Mouse (Mus musculus): ENCODE data around the gene Alox8. TPM values are rescaled to one million over a fixed set of nuclear protein-coding genes. Genes with fewer than 3 reads are reported as not detected.

The Alox8 gene
- total and polyA plus RNA-seq, 3 experiments = 0.10 to 0.30 TPM; not detected in 1

- H3K36me3 ChIP-seq (replicated peaks in 1 of 2; ENCODE audit: control insufficient read depth in 1 of 2, insufficient read depth in 1 of 2, low read length in 1 of 2) = no peaks in the 10 kb centered on the region
- H3K4me2 ChIP-seq (ENCODE audit: insufficient read depth, low read depth, poor library complexity, severe bottlenecking) = peak overlapping the region; percentile 42
- H3K4me1 ChIP-seq (ENCODE audit: control insufficient read depth in 1 of 2, insufficient read depth in 2 of 2) = peaks cover 2 to 10% of the 10 kb centered on the region in 2 experiments; a peak in 3 of 4 replicates
- H3K9ac ChIP-seq (ENCODE audit: insufficient read depth, low read depth) = no peak overlapping the region
- peaks cover 70% of the 10 kb centered on the region for H3K27me3 ChIP-seq (replicated peaks)
- in situ Hi-C loops (cut with MboI; ENCODE audit: low pct_ligation_motif_present, low pct_unique_long_range_greater_than_20kb, low sequenced_read_pairs) = no loop called here
- TF ChIP-seq HCFC1 (IDR thresholded peaks at IDR 0.05; ENCODE audit: low read depth, low read length) (no peak), UBTF (IDR thresholded peaks at IDR 0.05; ENCODE audit: low read depth, low read length) (no peak)
- dilution Hi-C loops (cut with MboI; ENCODE audit: extremely low pct_ligation_motif_present, extremely low pct_unique_long_range_greater_than_20kb, low sequenced_read_pairs) = no loop called here
- no peak overlapping the region for H3K27ac ChIP-seq (ENCODE audit: insufficient read depth, low read depth)
- H3K79me2 ChIP-seq (replicated peaks; ENCODE audit: control insufficient read depth, extremely low read depth, insufficient read depth, poor library complexity, severe bottlenecking) = no peaks in the 10 kb centered on the region
- no peaks in the 10 kb centered on the region for H3K9me3 ChIP-seq (replicated peaks; ENCODE audit: low read length)
- peak overlapping the region in 1 of 3 experiments; percentile 10 for H3K4me3 ChIP-seq (replicated peaks in 1 of 3; ENCODE audit: low read depth in 2 of 3, low read length in 2 of 3, poor library complexity in 1 of 3)
- DNase-seq (ENCODE audit: extremely low read depth) = no peak
Measured at GRCm38 (mm10) chr11:69197194-69197593, 449 bp downstream of the Alox8 start.

GRCm38 (mm10) chr11:69196766-69197165 lies 877 bp downstream of the Alox8 start:
- no peak for TF ChIP-seq RCOR1 (conservative IDR thresholded peaks at IDR 0.05; ENCODE audit: low read depth, low read length)
- TF ChIP-seq CTCF (conservative IDR thresholded peaks at IDR 0.05 in 1 of 2, IDR thresholded peaks at IDR 0.05 in 1 of 2; ENCODE audit: low read depth in 2 of 2, low read length in 2 of 2) = peak in 1 of 2 experiments; percentile 61; a peak in 2 of 4 replicates
- no peak for TF ChIP-seq ZKSCAN1 (IDR thresholded peaks at IDR 0.05; ENCODE audit: borderline replicate concordance, low read depth, low read length)
- peak; percentile 48; the same call in 1 of the 2 replicates for TF ChIP-seq SMC3 (IDR thresholded peaks at IDR 0.05; ENCODE audit: low read depth, low read length)
- no peak for TF ChIP-seq IRF4 (IDR thresholded peaks at IDR 0.05; ENCODE audit: low read depth, low read length)
- no peak for TF ChIP-seq TBP (conservative IDR thresholded peaks at IDR 0.05; ENCODE audit: low read depth, low read length)
- TF ChIP-seq RAD21 (IDR thresholded peaks at IDR 0.05; ENCODE audit: low read depth, low read length) = peak; percentile 42
- TF ChIP-seq NRF1 (IDR thresholded peaks at IDR 0.05; ENCODE audit: low read depth, low read length) = no peak
- TF ChIP-seq HCFC1 (IDR thresholded peaks at IDR 0.05; ENCODE audit: low read depth, low read length) = no peak
- TF ChIP-seq BHLHE40 (IDR thresholded peaks at IDR 0.05; ENCODE audit: low read depth, low read length) = no peak
- Histone ChIP-seq H3K9ac (ENCODE audit: insufficient read depth, low read depth) (no peak overlapping the region), H3K9me3 (replicated peaks; ENCODE audit: low read length) (no peaks in the 10 kb centered on the region), H3K36me3 (replicated peaks in 1 of 2; ENCODE audit: control insufficient read depth in 1 of 2, insufficient read depth in 1 of 2, low read length in 1 of 2) (no peaks in the 10 kb centered on the region), H3K27me3 (replicated peaks) (peaks cover 68% of the 10 kb centered on the region), H3K4me1 (ENCODE audit: control insufficient read depth in 1 of 2, insufficient read depth in 2 of 2) (peaks cover 2 to 10% of the 10 kb centered on the region in 2 experiments; a peak in 3 of 4 replicates), H3K4me3 (replicated peaks in 1 of 3; ENCODE audit: low read depth in 2 of 3, low read length in 2 of 3, poor library complexity in 1 of 3) (peak overlapping the region in 1 of 3 experiments; percentile 10), H3K79me2 (replicated peaks; ENCODE audit: control insufficient read depth, extremely low read depth, insufficient read depth, poor library complexity, severe bottlenecking) (no peaks in the 10 kb centered on the region), H3K4me2 (ENCODE audit: insufficient read depth, low read depth, poor library complexity, severe bottlenecking) (peak overlapping the region; percentile 42), H3K27ac (ENCODE audit: insufficient read depth, low read depth) (no peak overlapping the region)
- no peak for DNase-seq (ENCODE audit: extremely low read depth)
- dilution Hi-C loops (cut with MboI; ENCODE audit: extremely low pct_ligation_motif_present, extremely low pct_unique_long_range_greater_than_20kb, low sequenced_read_pairs) (no loop called here), in situ Hi-C loops (cut with MboI; ENCODE audit: low pct_ligation_motif_present, low pct_unique_long_range_greater_than_20kb, low sequenced_read_pairs) (no loop called here)

- H3K4me2 ChIP-seq (ENCODE audit: insufficient read depth, low read depth, poor library complexity, severe bottlenecking) = no peak overlapping the region
- dilution Hi-C loops (cut with MboI; ENCODE audit: extremely low pct_ligation_motif_present, extremely low pct_unique_long_range_greater_than_20kb, low sequenced_read_pairs) (no loop called here), in situ Hi-C loops (cut with MboI; ENCODE audit: low pct_ligation_motif_present, low pct_unique_long_range_greater_than_20kb, low sequenced_read_pairs) (no loop called here)
- no peak overlapping the region for H3K4me3 ChIP-seq (replicated peaks in 1 of 3; ENCODE audit: low read depth in 2 of 3, low read length in 2 of 3, poor library complexity in 1 of 3)
- H3K27ac ChIP-seq (ENCODE audit: insufficient read depth, low read depth) = no peak overlapping the region
- H3K4me1 ChIP-seq (ENCODE audit: control insufficient read depth in 1 of 2, insufficient read depth in 2 of 2) = peaks cover 6 to 15% of the 10 kb centered on the region in 2 experiments
- H3K27me3 ChIP-seq (replicated peaks) = peaks cover 60% of the 10 kb centered on the region
- DNase-seq (ENCODE audit: extremely low read depth) = peak; percentile 44
- H3K9me3 ChIP-seq (replicated peaks; ENCODE audit: low read length) = peaks cover 2% of the 10 kb centered on the region
- no peaks in the 10 kb centered on the region for H3K79me2 ChIP-seq (replicated peaks; ENCODE audit: control insufficient read depth, extremely low read depth, insufficient read depth, poor library complexity, severe bottlenecking)
- TF ChIP-seq TCF12 (IDR thresholded peaks at IDR 0.05; ENCODE audit: low read depth, low read length) (no peak), ZNF384 (IDR thresholded peaks at IDR 0.05; ENCODE audit: low read depth, low read length) (no peak), CTCF (conservative IDR thresholded peaks at IDR 0.05 in 1 of 2, IDR thresholded peaks at IDR 0.05 in 1 of 2; ENCODE audit: low read depth in 2 of 2, low read length in 2 of 2) (peak; percentile 83 to 98), ETS1 (conservative IDR thresholded peaks at IDR 0.05; ENCODE audit: low read depth, low read length) (no peak), ZC3H11A (IDR thresholded peaks at IDR 0.05; ENCODE audit: low read depth, low read length) (peak; percentile 50), MAZ (IDR thresholded peaks at IDR 0.05; ENCODE audit: low read depth, low read length) (no peak), HCFC1 (IDR thresholded peaks at IDR 0.05; ENCODE audit: low read depth, low read length) (no peak), MYC (IDR thresholded peaks at IDR 0.05; ENCODE audit: low read depth, low read length) (no peak), RAD21 (IDR thresholded peaks at IDR 0.05; ENCODE audit: low read depth, low read length) (peak; percentile 98), E2F4 (IDR thresholded peaks at IDR 0.05; ENCODE audit: insufficient replicate concordance, low read depth, low read length) (no peak), UBTF (IDR thresholded peaks at IDR 0.05; ENCODE audit: low read depth, low read length) (no peak), MAFK (IDR thresholded peaks at IDR 0.05; ENCODE audit: insufficient replicate concordance, low read length) (no peak), SMC3 (IDR thresholded peaks at IDR 0.05; ENCODE audit: low read depth, low read length) (peak; percentile 94), MEF2A (IDR thresholded peaks at IDR 0.05; ENCODE audit: borderline replicate concordance, low read depth, low read length) (no peak), NRF1 (IDR thresholded peaks at IDR 0.05; ENCODE audit: low read depth, low read length) (no peak), USF2 (conservative IDR thresholded peaks at IDR 0.05; ENCODE audit: low read depth, low read length) (no peak)
- H3K9ac ChIP-seq (ENCODE audit: insufficient read depth, low read depth) = no peak overlapping the region
- no peaks in the 10 kb centered on the region for H3K36me3 ChIP-seq (replicated peaks in 1 of 2; ENCODE audit: control insufficient read depth in 1 of 2, insufficient read depth in 1 of 2, low read length in 1 of 2)
Measured at GRCm38 (mm10) chr11:69192840-69193239, 4.8 kb downstream of the Alox8 start.

Measured in CH12.LX (cell line).